Mouse (Mus musculus) hindbrain, embryonic 13.5 days (tissue): ENCODE measurements at regions not wholly inside any gene's neighbourhood (a gene's known extent, or its start where the extent isn't known, plus 50 kb on each side); places are given as distances from the start of the nearest gene placed in this dataset.

ENCODE experiments used
- ATAC-seq: fragments of 200-750 bp; cut with Nextera tagmentation; 2 replicates; pipeline ENCODE4 v1.8.0; 2017; ENCODE audit warnings: moderate TSS enrichment; ENCODE audit not compliant: low FRiP score
- H3K27ac ChIP-seq: fragments of 300-500 bp; sonication (generic); 2 replicates; pipeline ENCODE4 v1.5.1; 2015; ENCODE audit warnings: inconsistent platforms, mild to moderate bottlenecking, moderate library complexity
- H3K27me3 ChIP-seq: fragments of 300-500 bp; sonication (generic); 2 replicates; pipeline ENCODE4 v1.6.1; 2015; ENCODE audit warnings: mild to moderate bottlenecking, inconsistent platforms
- H3K36me3 ChIP-seq: fragments of 300-500 bp; sonication (generic); 2 replicates; pipeline ENCODE4 v1.6.1; 2015; ENCODE audit warnings: mild to moderate bottlenecking, inconsistent platforms
- H3K4me1 ChIP-seq: fragments of 300-500 bp; sonication (generic); replicated peaks from 2 replicates; pipeline ENCODE4 v1.6.1; 2015; ENCODE audit warnings: inconsistent platforms
- H3K4me2 ChIP-seq: fragments of 300-500 bp; sonication (generic); 2 replicates; pipeline ENCODE4 v1.6.1; 2015; ENCODE audit warnings: inconsistent platforms, mild to moderate bottlenecking, moderate library complexity
- H3K4me3 ChIP-seq: fragments of 300-500 bp; sonication (generic); 2 replicates; pipeline ENCODE4 v1.5.1; 2015; ENCODE audit warnings: mild to moderate bottlenecking, inconsistent platforms
- H3K9ac ChIP-seq: fragments of 300-500 bp; sonication (generic); 2 replicates; pipeline ENCODE4 v1.6.1; 2015; ENCODE audit warnings: mild to moderate bottlenecking, inconsistent platforms
- H3K9me3 ChIP-seq: fragments of 300-500 bp; sonication (generic); 2 replicates; pipeline ENCODE4 v1.6.1; 2016; ENCODE audit warnings: inconsistent platforms
- WGBS: fragments of 180-500 bp; shearing (Covaris S2); methylation state at CpG from one replicate; pipeline ENCODE4 v1.1.7; 2015; 5-methylcytosine and 5-hydroxymethylcytosine counted together

DNA sequence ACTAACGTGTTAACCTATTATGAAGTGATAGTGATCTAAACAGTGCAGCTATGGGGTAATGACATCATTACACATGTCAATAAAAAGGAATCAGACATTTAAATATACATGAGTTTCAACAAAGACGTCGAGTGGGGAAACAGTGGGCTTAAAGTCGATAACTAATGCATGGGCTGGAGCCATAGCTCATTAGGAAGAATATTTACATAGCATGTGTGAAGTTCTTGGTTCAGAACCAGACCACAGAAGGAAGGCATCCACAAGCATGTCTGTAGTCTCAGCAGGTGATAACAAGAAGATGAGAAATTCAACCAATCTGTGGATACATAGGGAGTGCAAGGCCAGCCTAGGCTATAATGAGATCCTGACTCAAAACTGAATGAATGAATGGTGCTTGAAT, 1456.0 kb downstream of the Efnb2 start:
- 76% methylated on average over 4 of the region's 4 CpGs for WGBS
- Histone ChIP-seq H3K9ac (no peak overlapping the region), H3K9me3 (no peaks in the 10 kb centered on the region), H3K27ac (no peak overlapping the region), H3K4me2 (no peak overlapping the region), H3K36me3 (no peaks in the 10 kb centered on the region), H3K4me1 (no peaks in the 10 kb centered on the region), H3K4me3 (no peak overlapping the region), H3K27me3 (no peaks in the 10 kb centered on the region)
- no peak for ATAC-seq

DNA sequence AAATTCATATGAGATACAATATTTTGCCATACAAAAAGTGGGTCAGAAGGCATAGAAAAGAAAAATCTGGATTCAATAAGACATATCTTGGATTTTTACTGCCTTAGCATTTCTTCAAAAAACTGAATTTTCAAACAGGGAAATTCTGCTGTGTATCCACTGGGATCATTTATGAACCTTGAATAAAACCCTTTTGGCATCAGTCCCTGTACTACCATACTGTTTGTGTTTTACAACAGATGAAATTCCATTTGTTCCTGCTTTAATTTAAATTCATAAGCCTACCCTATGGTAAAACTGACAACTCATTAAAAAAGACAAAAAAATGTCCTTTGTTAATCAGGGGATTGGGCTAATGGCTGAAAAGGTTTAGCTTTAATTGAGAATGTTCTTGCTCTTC, 1470.3 kb downstream of the Efnb2 start:
- Histone ChIP-seq H3K9ac (no peak overlapping the region), H3K4me3 (no peak overlapping the region), H3K27me3 (no peaks in the 10 kb centered on the region), H3K4me2 (no peak overlapping the region), H3K4me1 (no peaks in the 10 kb centered on the region), H3K36me3 (no peaks in the 10 kb centered on the region), H3K9me3 (no peaks in the 10 kb centered on the region), H3K27ac (no peak overlapping the region)
- ATAC-seq = no peak

DNA sequence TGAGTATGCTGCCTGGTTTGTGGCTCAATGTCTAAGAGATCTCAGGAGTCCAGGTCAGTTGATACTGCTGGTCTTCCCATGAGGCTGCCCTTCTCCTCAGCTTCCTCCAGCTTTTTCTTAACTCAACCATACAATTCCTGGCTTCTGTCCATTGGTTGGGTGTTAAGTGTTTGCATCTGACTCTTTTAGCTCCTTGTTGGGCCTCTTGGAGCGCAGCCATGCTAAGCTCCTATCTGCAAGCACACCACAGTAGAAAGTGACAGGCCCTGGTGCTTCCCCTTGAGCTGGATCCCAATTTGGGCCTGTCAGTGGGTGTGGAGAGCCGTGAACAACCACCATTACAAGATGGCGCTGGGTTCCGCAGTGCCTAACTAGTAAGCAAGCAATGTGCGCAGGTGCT, 1497.7 kb downstream of the Efnb2 start:
- 96% methylated on average over 5 of the region's 5 CpGs for WGBS
- H3K27ac ChIP-seq = no peak overlapping the region
- no peaks in the 10 kb centered on the region for H3K4me1 ChIP-seq
- H3K4me2 ChIP-seq = no peak overlapping the region
- no peaks in the 10 kb centered on the region for H3K9me3 ChIP-seq
- H3K27me3 ChIP-seq = no peaks in the 10 kb centered on the region
- no peak for ATAC-seq
- no peak overlapping the region for H3K9ac ChIP-seq
- no peaks in the 10 kb centered on the region for H3K36me3 ChIP-seq
- no peak overlapping the region for H3K4me3 ChIP-seq

DNA sequence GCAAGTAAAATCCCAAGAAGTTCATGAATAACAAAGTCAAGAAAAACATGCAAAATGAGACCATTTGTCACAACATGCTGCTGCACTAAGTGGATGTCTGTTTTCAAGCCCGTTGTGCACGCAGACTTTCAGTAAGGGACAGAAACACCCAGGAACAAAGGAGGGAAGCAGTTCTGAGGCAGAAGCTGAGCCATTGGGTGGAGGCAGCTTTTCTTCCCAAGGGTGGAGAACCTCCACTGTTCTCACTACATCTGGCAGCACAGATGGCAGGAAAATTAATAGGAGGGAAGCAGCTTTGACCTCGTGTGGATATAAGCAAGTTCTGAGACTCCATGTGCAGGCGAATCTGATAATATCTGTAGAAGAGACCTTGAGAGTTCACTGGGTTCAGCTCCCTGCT, 1529.3 kb downstream of the Efnb2 start:
- H3K4me1 ChIP-seq = peaks cover 6% of the 10 kb centered on the region; the same call in 1 of the 2 replicates
- H3K9ac ChIP-seq = no peak overlapping the region
- no peaks in the 10 kb centered on the region for H3K27me3 ChIP-seq
- WGBS = 32% methylated on average over 4 of the region's 4 CpGs
- no peak for ATAC-seq
- H3K4me2 ChIP-seq = no peak overlapping the region
- H3K4me3 ChIP-seq = no peak overlapping the region
- H3K9me3 ChIP-seq = no peaks in the 10 kb centered on the region
- H3K27ac ChIP-seq = peak overlapping the region; percentile 27
- no peaks in the 10 kb centered on the region for H3K36me3 ChIP-seq

DNA sequence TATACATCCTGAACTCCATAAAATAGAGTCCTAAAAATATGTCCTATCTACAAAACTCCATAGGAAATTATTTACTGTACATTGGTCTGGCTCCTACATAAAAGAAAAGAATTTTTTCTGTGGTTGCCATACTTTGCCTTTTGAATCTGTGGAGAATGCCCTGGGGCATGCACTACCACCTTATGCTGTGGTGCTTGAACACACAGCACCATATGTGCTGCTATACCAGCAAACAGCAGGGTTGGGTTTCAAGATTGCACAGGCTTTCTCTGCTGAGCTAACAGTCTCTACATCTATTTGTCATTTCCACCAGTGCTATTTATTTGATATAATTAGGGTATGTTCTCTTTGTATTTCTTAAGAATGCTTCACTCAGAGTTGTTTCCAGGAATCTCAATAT, 1552.2 kb downstream of the Efnb2 start:
- Histone ChIP-seq H3K27me3 (no peaks in the 10 kb centered on the region), H3K27ac (no peak overlapping the region), H3K4me3 (no peak overlapping the region), H3K36me3 (no peaks in the 10 kb centered on the region), H3K4me2 (no peak overlapping the region), H3K9ac (no peak overlapping the region), H3K9me3 (no peaks in the 10 kb centered on the region), H3K4me1 (no peaks in the 10 kb centered on the region)
- ATAC-seq = no peak

DNA sequence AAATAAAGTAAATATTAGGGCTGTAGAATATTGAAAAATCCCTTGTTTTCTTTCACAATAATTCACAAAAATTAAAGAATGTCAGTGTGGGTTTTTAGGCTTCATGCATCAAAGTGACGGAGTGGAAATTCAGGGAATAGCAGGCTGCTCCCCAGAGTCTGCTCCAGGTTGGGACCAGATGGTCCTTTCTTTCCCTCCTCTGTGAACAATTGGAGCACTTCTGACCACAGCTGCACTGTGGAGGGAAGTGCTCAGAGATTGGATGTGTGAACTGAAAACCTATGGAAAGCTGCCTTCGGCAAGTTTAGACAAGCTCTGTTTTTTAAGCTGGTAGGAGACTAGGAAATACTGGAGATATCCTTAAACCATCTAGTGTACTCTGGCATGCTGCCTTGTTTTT, 1563.5 kb downstream of the Efnb2 start:
- no peaks in the 10 kb centered on the region for H3K9me3 ChIP-seq
- no peaks in the 10 kb centered on the region for H3K4me1 ChIP-seq
- 26% methylated on average over 2 of the region's 2 CpGs for WGBS
- H3K27ac ChIP-seq = no peak overlapping the region
- ATAC-seq = peak; percentile 80; the same call in 1 of the 2 replicates
- H3K36me3 ChIP-seq = no peaks in the 10 kb centered on the region
- no peaks in the 10 kb centered on the region for H3K27me3 ChIP-seq
- no peak overlapping the region for H3K9ac ChIP-seq
- H3K4me2 ChIP-seq = no peak overlapping the region
- H3K4me3 ChIP-seq = no peak overlapping the region

DNA sequence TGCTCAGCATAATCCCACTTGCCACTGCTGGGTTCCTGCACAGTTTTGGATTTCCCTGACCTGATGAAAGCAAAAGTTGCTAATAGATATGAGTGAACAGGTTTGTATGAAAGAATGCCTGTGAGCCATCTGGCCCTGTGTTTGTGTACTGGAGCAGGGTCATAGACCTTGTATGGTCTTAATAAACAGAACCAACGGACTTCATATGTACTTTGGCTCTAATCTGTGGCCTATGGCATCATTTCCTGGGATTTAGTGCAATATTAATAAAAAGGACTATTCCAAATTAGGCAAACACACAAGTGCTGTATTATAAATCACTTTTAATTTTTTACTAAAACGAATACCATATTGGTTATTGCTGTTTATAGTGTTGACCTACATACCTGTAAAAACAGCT, 1568.2 kb downstream of the Efnb2 start:
- no peak for ATAC-seq
- Histone ChIP-seq H3K36me3 (no peaks in the 10 kb centered on the region), H3K4me3 (no peak overlapping the region), H3K4me1 (no peaks in the 10 kb centered on the region), H3K9ac (no peak overlapping the region), H3K9me3 (no peaks in the 10 kb centered on the region), H3K27me3 (no peaks in the 10 kb centered on the region), H3K27ac (no peak overlapping the region), H3K4me2 (no peak overlapping the region)
- WGBS = 72% methylated on average over 2 of the region's 2 CpGs

DNA sequence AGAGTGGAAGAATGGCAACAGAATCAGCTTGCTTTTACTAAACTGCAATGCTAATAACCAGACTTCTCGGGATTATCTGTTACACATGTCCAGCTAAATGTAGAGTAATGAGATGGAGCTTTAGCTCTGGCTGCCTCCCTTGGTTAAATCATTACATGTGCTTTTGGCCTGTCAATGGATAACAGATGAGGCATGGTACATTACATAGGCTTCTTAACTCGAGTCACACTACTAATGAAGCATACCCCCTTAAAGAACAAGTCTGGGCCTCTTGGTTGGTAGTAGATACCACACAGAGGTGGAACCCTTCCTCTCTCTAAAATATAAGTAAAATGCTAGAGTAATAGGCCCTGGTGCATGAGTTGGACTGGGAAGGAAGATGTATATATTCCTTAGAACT, 1572.9 kb downstream of the Efnb2 start:
- H3K4me3 ChIP-seq = no peak overlapping the region
- no peaks in the 10 kb centered on the region for H3K27me3 ChIP-seq
- no peak overlapping the region for H3K9ac ChIP-seq
- ATAC-seq = no peak
- no peak overlapping the region for H3K4me2 ChIP-seq
- H3K4me1 ChIP-seq = no peaks in the 10 kb centered on the region
- 46% methylated on average over 2 of the region's 2 CpGs for WGBS
- no peaks in the 10 kb centered on the region for H3K36me3 ChIP-seq
- no peak overlapping the region for H3K27ac ChIP-seq
- H3K9me3 ChIP-seq = no peaks in the 10 kb centered on the region

DNA sequence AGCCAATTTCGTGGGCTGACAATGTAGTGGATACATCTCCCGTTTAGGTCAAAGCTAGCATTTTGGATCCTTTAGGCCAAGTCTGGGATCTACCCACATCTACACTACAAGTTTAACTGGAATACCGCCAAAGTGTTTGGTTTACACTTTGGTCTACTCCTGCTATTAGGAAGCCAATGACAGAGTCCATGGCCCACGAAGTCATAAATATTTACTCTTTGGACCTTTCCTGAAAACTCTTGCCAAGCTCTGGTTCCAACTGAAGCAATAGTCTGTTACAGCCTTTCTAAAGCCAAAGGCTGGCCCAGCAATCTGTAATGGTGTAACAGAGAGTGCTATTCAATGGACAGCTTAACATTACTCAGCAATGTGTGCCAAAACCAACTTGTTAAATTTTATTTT, 1600.8 kb downstream of the Efnb2 start:
- no peaks in the 10 kb centered on the region for H3K36me3 ChIP-seq
- no peaks in the 10 kb centered on the region for H3K27me3 ChIP-seq
- no peak for ATAC-seq
- no peak overlapping the region for H3K4me2 ChIP-seq
- H3K9me3 ChIP-seq = 0 out of 2 replicates have a peak, but pooled peaks cover 3% of the 10 kb centered on the region
- no peak overlapping the region for H3K4me3 ChIP-seq
- no peaks in the 10 kb centered on the region for H3K4me1 ChIP-seq
- no peak overlapping the region for H3K27ac ChIP-seq
- 87% methylated on average over 4 of the region's 4 CpGs for WGBS
- H3K9ac ChIP-seq = no peak overlapping the region

DNA sequence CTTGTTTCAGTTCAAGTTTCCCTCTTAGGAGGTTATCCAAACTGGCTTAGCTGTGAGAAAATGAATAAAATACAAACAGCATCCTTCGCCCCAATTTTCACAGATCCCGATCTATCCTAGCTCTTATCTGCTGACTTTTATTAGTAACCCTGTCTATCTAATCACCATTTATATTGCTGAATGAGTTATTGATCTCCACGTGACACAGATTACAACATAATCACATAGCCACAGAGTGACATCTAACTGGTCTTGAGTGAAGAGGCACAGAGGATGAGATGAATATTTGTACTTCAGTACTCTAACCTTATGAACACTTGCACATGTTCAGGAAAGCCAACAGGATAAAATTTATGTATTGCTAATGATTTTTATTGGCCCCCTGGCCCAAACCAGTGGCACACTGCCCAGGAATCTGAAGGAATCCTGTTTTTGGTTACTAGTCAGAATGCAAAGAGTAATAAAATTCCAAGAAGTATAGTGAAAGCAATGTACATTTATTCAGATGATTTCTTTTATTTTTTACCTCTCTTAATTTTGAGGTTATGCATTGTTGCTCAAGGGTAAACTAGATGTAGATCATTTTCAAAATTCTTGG, 1634.7 kb downstream of the Efnb2 start:
- Histone ChIP-seq H3K4me3 (no peak overlapping the region), H3K4me2 (no peak overlapping the region), H3K27ac (no peak overlapping the region), H3K9me3 (no peaks in the 10 kb centered on the region), H3K36me3 (no peaks in the 10 kb centered on the region), H3K4me1 (no peaks in the 10 kb centered on the region), H3K9ac (no peak overlapping the region), H3K27me3 (no peaks in the 10 kb centered on the region)
- WGBS = 87% methylated on average over 3 of the region's 3 CpGs
- ATAC-seq = no peak

DNA sequence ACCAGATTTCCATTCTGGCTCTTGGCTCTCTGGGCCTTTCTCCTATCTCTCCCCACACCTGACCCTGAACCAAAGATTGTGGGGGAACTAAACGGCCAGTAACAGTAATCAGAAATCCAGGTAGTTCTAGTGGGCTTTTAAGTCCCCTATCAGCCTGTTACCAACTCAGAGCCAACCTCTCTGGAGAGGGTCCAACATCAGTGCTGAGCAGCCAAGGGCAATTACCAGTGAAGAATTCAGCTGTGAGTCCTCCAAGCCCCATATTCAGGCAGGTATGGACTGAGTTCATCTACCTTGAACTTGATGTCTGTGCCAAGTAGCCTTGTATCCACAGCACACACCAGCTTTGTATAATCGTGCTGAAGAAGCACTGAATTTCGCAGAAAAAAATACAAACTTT, 1636.7 kb downstream of the Efnb2 start:
- no peaks in the 10 kb centered on the region for H3K4me1 ChIP-seq
- no peak overlapping the region for H3K27ac ChIP-seq
- no peaks in the 10 kb centered on the region for H3K9me3 ChIP-seq
- no peak overlapping the region for H3K9ac ChIP-seq
- H3K4me3 ChIP-seq = no peak overlapping the region
- no peak overlapping the region for H3K4me2 ChIP-seq
- H3K27me3 ChIP-seq = no peaks in the 10 kb centered on the region
- H3K36me3 ChIP-seq = no peaks in the 10 kb centered on the region
- WGBS = 91% methylated on average over 3 of the region's 3 CpGs
- no peak for ATAC-seq

DNA sequence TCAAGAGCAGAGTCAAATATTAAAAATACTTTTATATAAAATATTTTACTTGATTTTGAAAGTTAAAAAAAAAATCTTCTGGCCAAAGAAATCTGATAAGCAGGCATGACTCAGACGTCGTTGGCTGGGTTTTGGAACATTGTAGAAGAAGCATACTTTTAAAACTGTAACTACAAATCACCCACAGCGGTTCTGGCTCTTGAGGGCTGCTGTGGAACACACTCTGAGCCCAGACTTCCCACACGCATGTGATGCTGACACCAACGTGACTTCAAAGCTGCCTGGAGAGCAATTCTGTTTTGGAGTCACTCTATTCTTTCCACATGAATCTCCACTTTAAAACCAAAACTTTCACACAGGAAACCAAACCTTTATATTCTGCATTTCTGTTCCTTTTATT, 1649.2 kb downstream of the Efnb2 start:
- Histone ChIP-seq H3K4me2 (no peak overlapping the region), H3K36me3 (no peaks in the 10 kb centered on the region), H3K27ac (no peak overlapping the region), H3K4me1 (no peaks in the 10 kb centered on the region), H3K9me3 (no peaks in the 10 kb centered on the region), H3K27me3 (no peaks in the 10 kb centered on the region), H3K9ac (no peak overlapping the region), H3K4me3 (no peak overlapping the region)
- no peak for ATAC-seq
- 81% methylated on average over 5 of the region's 5 CpGs for WGBS

DNA sequence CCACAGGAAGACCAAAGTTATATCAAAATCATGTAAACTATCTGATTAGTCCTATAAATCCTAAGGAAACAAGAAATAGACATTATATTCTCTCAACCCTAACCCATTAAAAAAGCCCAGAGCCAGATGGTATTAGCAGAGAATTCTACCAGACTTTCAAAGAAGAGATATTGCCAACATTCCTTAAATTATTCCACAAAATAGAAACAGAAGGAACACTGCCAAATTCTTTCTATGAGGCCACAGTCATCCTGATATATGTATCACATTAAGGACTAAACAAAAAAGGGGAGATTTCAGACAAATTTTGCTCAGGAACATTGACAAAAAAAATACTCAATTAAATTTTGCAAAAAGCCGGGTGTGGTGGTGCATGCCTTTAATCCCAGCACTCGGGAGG, 1669.5 kb downstream of the Efnb2 start:
- H3K4me3 ChIP-seq = no peak overlapping the region
- H3K27ac ChIP-seq = no peak overlapping the region
- no peaks in the 10 kb centered on the region for H3K4me1 ChIP-seq
- WGBS = 93% methylated on average over 2 of the region's 2 CpGs
- H3K9ac ChIP-seq = no peak overlapping the region
- H3K4me2 ChIP-seq = no peak overlapping the region
- no peak for ATAC-seq
- H3K9me3 ChIP-seq = no peaks in the 10 kb centered on the region
- no peaks in the 10 kb centered on the region for H3K36me3 ChIP-seq
- H3K27me3 ChIP-seq = no peaks in the 10 kb centered on the region
